Mouse (Mus musculus) spleen, adult 2 months (tissue): ENCODE results near the gene Fbn1.

ENCODE experiments used
- CTCF ChIP-seq: fragments of 200-500 bp; IDR thresholded peaks from 2 replicates; pipeline ENCODE4 v1.5.1; 2011; ENCODE audit warnings: mild to moderate bottlenecking, inconsistent platforms; ENCODE audit not compliant: insufficient read depth, insufficient read length, insufficient replicate concordance; ENCODE audit errors: extremely low read depth
- POLR2A ChIP-seq: fragments of 200-500 bp; IDR thresholded peaks from 2 replicates; pipeline ENCODE4 v1.6.1; 2011; ENCODE audit warnings: low read depth, low read length, inconsistent platforms

DNA sequence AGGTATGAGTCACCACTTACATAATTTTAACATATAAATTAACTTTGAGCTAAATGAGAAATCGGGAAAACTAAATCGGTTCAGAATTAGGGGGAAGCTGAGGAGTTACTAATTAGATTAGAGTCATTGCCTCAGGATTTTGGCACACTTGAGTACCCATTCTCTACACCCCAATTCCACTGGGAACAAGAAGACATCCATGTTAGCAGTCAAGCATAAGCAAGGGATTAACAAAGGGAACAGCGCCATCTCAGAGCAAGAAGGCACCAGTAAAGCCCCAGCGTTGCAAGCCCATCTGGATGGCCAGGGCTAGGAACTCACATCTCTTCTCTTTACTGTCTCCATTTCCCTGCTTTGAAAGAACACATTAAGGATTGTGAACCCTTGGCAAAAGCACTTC is 222.0 kb downstream of the Fbn1 start:
- TF ChIP-seq CTCF = no peak
- TF ChIP-seq POLR2A = no peak
